Mouse (Mus musculus) adipocyte (in vitro differentiated cells): ENCODE results near the gene Kat7.

Experiments
- DNase-seq: peaks from one replicate; pipeline ENCODE4 v3.0.0-alpha.2; 2016; ENCODE audit warnings: low spot score

Gene Kat7

GRCm38 (mm10) chr11:95333209-95333608 lies 23.2 kb upstream of the Kat7 start:
- no peak for DNase-seq

- DNase-seq, result peak; percentile 47
Measured at GRCm38 (mm10) chr11:95330662-95331061, 20.6 kb upstream of the Kat7 start.

- DNase-seq, result no peak
Measured at GRCm38 (mm10) chr11:95328629-95329028, 18.6 kb upstream of the Kat7 start.

- no peak for DNase-seq
Measured at GRCm38 (mm10) chr11:95326243-95326642, 16.2 kb upstream of the Kat7 start.

- no peak for DNase-seq
Measured at GRCm38 (mm10) chr11:95325832-95326231, 15.8 kb upstream of the Kat7 start.

- DNase-seq, result no peak
Measured at GRCm38 (mm10) chr11:95324181-95324580, 14.1 kb upstream of the Kat7 start.

- no peak for DNase-seq
Measured at GRCm38 (mm10) chr11:95320010-95320409, 10.0 kb upstream of the Kat7 start.

- peak; percentile 39 for DNase-seq
Measured at GRCm38 (mm10) chr11:95319506-95319905, 9.5 kb upstream of the Kat7 start.

GRCm38 (mm10) chr11:95318116-95318515 lies 8.1 kb upstream of the Kat7 start:
- no peak for DNase-seq

- no peak for DNase-seq
Measured at GRCm38 (mm10) chr11:95315215-95315955, 5.3 kb upstream of the Kat7 start.

- peak; percentile 20 for DNase-seq
Measured at GRCm38 (mm10) chr11:95311425-95311807, 1.4 kb upstream of the Kat7 start.

- peak; percentile 73 for DNase-seq
Measured at GRCm38 (mm10) chr11:95310648-95311424, 790 bp upstream of the Kat7 start.

GRCm38 (mm10) chr11:95309510-95310006 lies 488 bp downstream of the Kat7 start:
- DNase-seq, result peak; percentile 99

- no peak for DNase-seq
Measured at GRCm38 (mm10) chr11:95307526-95307925, 2.5 kb downstream of the Kat7 start.

GRCm38 (mm10) chr11:95305600-95305999 lies 4.4 kb downstream of the Kat7 start:
- no peak for DNase-seq

GRCm38 (mm10) chr11:95301772-95302171 lies 8.3 kb downstream of the Kat7 start:
- no peak for DNase-seq

GRCm38 (mm10) chr11:95299886-95300285 lies 10.2 kb downstream of the Kat7 start:
- DNase-seq, result no peak

- peak; percentile 53 for DNase-seq
Measured at GRCm38 (mm10) chr11:95298146-95298545, 11.9 kb downstream of the Kat7 start.

GRCm38 (mm10) chr11:95295736-95296135 lies 14.3 kb downstream of the Kat7 start:
- no peak for DNase-seq

- DNase-seq, result no peak
Measured at GRCm38 (mm10) chr11:95293017-95293624, 16.9 kb downstream of the Kat7 start.

- DNase-seq, result no peak
Measured at GRCm38 (mm10) chr11:95291998-95292397, 18.0 kb downstream of the Kat7 start.

- DNase-seq, result no peak
Measured at GRCm38 (mm10) chr11:95282331-95282730, 27.7 kb downstream of the Kat7 start.
